Comparison of ENCODE assay signal across 17 mouse cellular contexts in genomic region chr3:69535486-69535885, GRCm38 (mm10).
DNase-seq lines count a peak whose midpoint lies in the region; ATAC-seq and TF ChIP-seq lines count a peak whose summit lies in the region.
"Had no signal": no experiment of that assay in that cellular context is flagged by ENCODE, and none has a peak within 500 bp of the region (broad histone marks: within the 10 kb centered on the region; RNA-seq: fewer than 3 reads in every experiment).

No protein-coding gene starts in this region.

- TF ChIP-seq CTCF in brain, embryonic 14.5 days (IDR thresholded peaks at IDR 0.05; ENCODE audit: borderline replicate concordance, extremely low read depth, insufficient read depth, insufficient read length) = no peak
- no peak for TF ChIP-seq CTCF in midbrain, postnatal 0 days (IDR thresholded peaks at IDR 0.05)
- TF ChIP-seq CTCF in lung, adult 2 months (IDR thresholded peaks at IDR 0.05; ENCODE audit: insufficient read depth, low read length) = no peak

- H3K9me3 ChIP-seq in forebrain, embryonic 13.5 days (replicated peaks) = no peaks in the 10 kb centered on the region
- no peaks in the 10 kb centered on the region for H3K9me3 ChIP-seq in hindbrain, embryonic 14.5 days (ENCODE audit: control insufficient read depth, low read length)
- no peaks in the 10 kb centered on the region for H3K9me3 ChIP-seq in midbrain, postnatal 0 days (ENCODE audit: low read length)
- H3K9me3 ChIP-seq: G1E had no signal

- 56% methylated on average over 10 of the region's 10 CpGs for WGBS in forebrain, embryonic 13.5 days
- 28% methylated on average over 10 of the region's 10 CpGs for WGBS in hindbrain, embryonic 14.5 days
- WGBS in midbrain, postnatal 0 days = 28% methylated on average over 10 of the region's 10 CpGs
- 95% methylated on average over 10 of the region's 10 CpGs for WGBS in lung, adult 2 months

- H3K27ac ChIP-seq in forebrain, embryonic 13.5 days = peak overlapping the region; percentile 65
- peak overlapping the region; percentile 51 for H3K27ac ChIP-seq in hindbrain, embryonic 14.5 days
- H3K27ac ChIP-seq in midbrain, postnatal 0 days (ENCODE audit: low read depth, low read length) = no peak overlapping the region
- H3K27ac ChIP-seq: liver, embryonic 14.5 days had no signal

- no peaks in the 10 kb centered on the region for H3K27me3 ChIP-seq in forebrain, embryonic 13.5 days
- H3K27me3 ChIP-seq in hindbrain, embryonic 14.5 days (ENCODE audit: control insufficient read depth, insufficient read depth, low read length) = no peaks in the 10 kb centered on the region
- H3K27me3 ChIP-seq in midbrain, postnatal 0 days (ENCODE audit: insufficient read depth, low read length) = no peaks in the 10 kb centered on the region

- no peaks in the 10 kb centered on the region for H3K36me3 ChIP-seq in forebrain, embryonic 13.5 days (ENCODE audit: poor library complexity, severe bottlenecking)
- no peaks in the 10 kb centered on the region for H3K36me3 ChIP-seq in hindbrain, embryonic 14.5 days (replicated peaks; ENCODE audit: control insufficient read depth, insufficient read depth)
- no peaks in the 10 kb centered on the region for H3K36me3 ChIP-seq in midbrain, postnatal 0 days (ENCODE audit: insufficient read depth, low read length)
- H3K36me3 ChIP-seq: G1E had no signal

- H3K4me1 ChIP-seq in forebrain, embryonic 13.5 days = peaks cover 54% of the 10 kb centered on the region
- H3K4me1 ChIP-seq in hindbrain, embryonic 14.5 days (replicated peaks; ENCODE audit: control insufficient read depth, insufficient read depth, low read length) = peaks cover 36% of the 10 kb centered on the region
- H3K4me1 ChIP-seq in midbrain, postnatal 0 days (ENCODE audit: insufficient read depth, low read length) = peaks cover 9% of the 10 kb centered on the region; the same call in 1 of the 2 replicates
- H3K4me1 ChIP-seq in lung, adult 2 months (ENCODE audit: control insufficient read depth, insufficient read depth, low read length) = no peaks in the 10 kb centered on the region

- ATAC-seq in forebrain, embryonic 13.5 days = peak; percentile 52
- ATAC-seq in hindbrain, embryonic 14.5 days (ENCODE audit: low FRiP score) = peak; percentile 77
- peak; percentile 82 for ATAC-seq in midbrain, postnatal 0 days (ENCODE audit: low FRiP score)
- ATAC-seq: intestine, postnatal 0 days had no signal

- no peak overlapping the region for H3K4me3 ChIP-seq in forebrain, embryonic 13.5 days
- H3K4me3 ChIP-seq in hindbrain, embryonic 14.5 days (replicated peaks; ENCODE audit: low read length) = no peak overlapping the region
- H3K4me3 ChIP-seq in midbrain, postnatal 0 days (ENCODE audit: low read depth, low read length) = no peak overlapping the region
- H3K4me3 ChIP-seq in lung, adult 2 months (replicated peaks; ENCODE audit: extremely low read depth, low read depth, low read length) = no peak overlapping the region

- TF ChIP-seq POLR2A in brain, embryonic 14.5 days (IDR thresholded peaks at IDR 0.05; ENCODE audit: borderline replicate concordance, extremely low read depth, insufficient read depth, insufficient read length, poor library complexity, severe bottlenecking) = no peak
- TF ChIP-seq POLR2A in lung, adult 2 months (IDR thresholded peaks at IDR 0.05; ENCODE audit: borderline replicate concordance, extremely low read depth, low read depth, low read length) = no peak

- no peak overlapping the region for H3K4me2 ChIP-seq in forebrain, embryonic 13.5 days
- H3K4me2 ChIP-seq in hindbrain, embryonic 14.5 days (replicated peaks) = peak overlapping the region; percentile 27; the same call in 1 of the 2 replicates
- peak overlapping the region; percentile 18; the same call in 1 of the 2 replicates for H3K4me2 ChIP-seq in midbrain, postnatal 0 days (ENCODE audit: low read depth, low read length, poor library complexity, severe bottlenecking)
- H3K4me2 ChIP-seq: heart, embryonic 11.5 days had no signal

- intact Hi-C loops in left cerebral cortex, postnatal 14 days (cut with DNase I) = no loop called here

- H3K9ac ChIP-seq in forebrain, embryonic 13.5 days = no peak overlapping the region
- H3K9ac ChIP-seq in hindbrain, embryonic 14.5 days = no peak overlapping the region
- H3K9ac ChIP-seq in midbrain, postnatal 0 days (replicated peaks; ENCODE audit: low read length, poor library complexity, severe bottlenecking) = no peak overlapping the region
- H3K9ac ChIP-seq: liver, embryonic 14.5 days had no signal

- DNase-seq in brain, embryonic 14.5 days (ENCODE audit: low read depth) = peak; percentile 79
- DNase-seq in hindbrain, embryonic 14.5 days (ENCODE audit: low spot score) = no peak
- no peak for DNase-seq in midbrain, postnatal 0 days (ENCODE audit: low spot score)
- no peak for DNase-seq in left cerebral cortex, postnatal 14 days (ENCODE audit: low spot score in 2 of 2)
- DNase-seq in lung, adult 2 months = no peak
- no peak for DNase-seq in thymus, postnatal 10 days (ENCODE audit: low spot score in 2 of 2)
- DNase-seq: cerebellum, adult 2 months; gastrocnemius, postnatal 25 days; heart, postnatal 36 days; kidney, postnatal 10 days; lung, postnatal 10 days; right cerebral cortex, postnatal 14 days had no signal
